Mouse (Mus musculus) ES-Bruce4 (cell line): ENCODE measurements around the gene Caly. TPM values are rescaled to one million over a fixed set of nuclear protein-coding genes. Genes with fewer than 3 reads are reported as not detected.
A peak's percentile ranks its signal among the peaks of the same experiment; 100 is the strongest.

Source experiments
- H3K27ac ChIP-seq: 2 replicates; pipeline ENCODE4 v1.5.1; 2012; ENCODE audit warnings: low read length, inconsistent platforms; ENCODE audit not compliant: insufficient read depth
- H3K27me3 ChIP-seq: 2 replicates; pipeline ENCODE4 v1.6.1; 2012; ENCODE audit warnings: mild to moderate bottlenecking, low read length, inconsistent platforms; ENCODE audit not compliant: control insufficient read depth, poor library complexity, insufficient read depth, severe bottlenecking
- H3K36me3 ChIP-seq: 2 replicates; pipeline ENCODE4 v1.6.1; 2012; ENCODE audit warnings: inconsistent platforms, mild to moderate bottlenecking, low read length, moderate library complexity; ENCODE audit not compliant: control insufficient read depth, poor library complexity, insufficient read depth, severe bottlenecking
- H3K4me1 ChIP-seq: one replicate; pipeline ENCODE4 v1.8.1; 2011; ENCODE audit warnings: low read length; ENCODE audit not compliant: control insufficient read depth, insufficient read depth
- H3K4me3 ChIP-seq: 2 replicates; pipeline ENCODE4 v1.5.1; 2011; ENCODE audit warnings: low read depth, mild to moderate bottlenecking, low read length
- H3K9ac ChIP-seq: 2 replicates; pipeline ENCODE4 v1.6.1; 2012; ENCODE audit warnings: low read depth, mild to moderate bottlenecking, inconsistent platforms; ENCODE audit not compliant: poor library complexity, severe bottlenecking
- H3K9me3 ChIP-seq: replicated peaks from 2 replicates; pipeline ENCODE4 v1.6.1; 2012; ENCODE audit warnings: mild to moderate bottlenecking, low read length, inconsistent platforms; ENCODE audit not compliant: control insufficient read depth, poor library complexity, insufficient read depth, severe bottlenecking
- CTCF ChIP-seq: IDR thresholded peaks from one replicate; pipeline ENCODE4 v1.8.1; 2011; ENCODE audit warnings: low read depth, low read length
- EP300 ChIP-seq: IDR thresholded peaks from 2 replicates; pipeline ENCODE4 v1.6.1; 2011; ENCODE audit warnings: low read depth, low read length; ENCODE audit not compliant: insufficient read depth
- POLR2A ChIP-seq: IDR thresholded peaks from one replicate; pipeline ENCODE4 v1.8.1; 2011; ENCODE audit warnings: low read length; ENCODE audit not compliant: insufficient read depth
- polyA plus RNA-seq: library from polyadenylated mRNA; stranded (reverse); fragments of >200 nt; gene quantifications from 2 replicates; pipeline ENCODE4 v1.2.4, GENCODE M21; 2011; ENCODE audit warnings: low read depth; ENCODE audit not compliant: missing spikeins, insufficient read depth, insufficient read length

The Caly gene
- polyA plus RNA-seq, 1 experiment = 0.84 TPM

- Histone ChIP-seq H3K9me3 (no peaks in the 10 kb centered on the region), H3K36me3 (peaks cover 15% of the 10 kb centered on the region), H3K4me1 (peaks cover 4% of the 10 kb centered on the region), H3K27ac (no peak overlapping the region), H3K27me3 (no peaks in the 10 kb centered on the region), H3K9ac (no peak overlapping the region), H3K4me3 (no peak overlapping the region)
- TF ChIP-seq EP300 (no peak), CTCF (no peak), POLR2A (no peak)
Observed at GRCm38 (mm10) chr7:140104009-140104408, 21.7 kb upstream of the Caly start.

GRCm38 (mm10) chr7:140101993-140102860, 19.9 kb upstream of the Caly start, which contains the start of gene Fuom:
TSS of gene Fuom (minus strand) at chr7:140102441.
- no peak for TF ChIP-seq EP300
- TF ChIP-seq CTCF = no peak
- no peak for TF ChIP-seq POLR2A
- Histone ChIP-seq H3K9ac (peak within 1 kb of the TSS; percentile 30), H3K27ac (no peak within 1 kb of the TSS), H3K36me3 (peaks cover 4% of the 10 kb centered on the region; the same call in 1 of the 2 replicates), H3K4me1 (peaks cover 4% of the 10 kb centered on the region), H3K4me3 (peak within 1 kb of the TSS; percentile 55), H3K9me3 (no peaks in the 10 kb centered on the region), H3K27me3 (no peaks in the 10 kb centered on the region)

- Histone ChIP-seq H3K4me3 (peak overlapping the region; percentile 55), H3K4me1 (peaks cover 4% of the 10 kb centered on the region), H3K9me3 (no peaks in the 10 kb centered on the region), H3K27ac (no peak overlapping the region), H3K36me3 (peaks cover 4% of the 10 kb centered on the region; the same call in 1 of the 2 replicates), H3K27me3 (no peaks in the 10 kb centered on the region), H3K9ac (peak overlapping the region; percentile 30; the same call in 1 of the 2 replicates)
- TF ChIP-seq CTCF (no peak), EP300 (no peak), POLR2A (no peak)
Observed at GRCm38 (mm10) chr7:140101498-140101897, 19.1 kb upstream of the Caly start.

- H3K9ac ChIP-seq = no peak overlapping the region
- no peaks in the 10 kb centered on the region for H3K27me3 ChIP-seq
- peaks cover 4% of the 10 kb centered on the region for H3K4me1 ChIP-seq
- no peak overlapping the region for H3K4me3 ChIP-seq
- H3K9me3 ChIP-seq = no peaks in the 10 kb centered on the region
- TF ChIP-seq POLR2A (no peak), CTCF (no peak), EP300 (no peak)
- H3K27ac ChIP-seq = no peak overlapping the region
- no peaks in the 10 kb centered on the region for H3K36me3 ChIP-seq
Observed at GRCm38 (mm10) chr7:140098466-140098865, 16.1 kb upstream of the Caly start.

- no peak for TF ChIP-seq EP300
- TF ChIP-seq POLR2A = no peak
- no peak for TF ChIP-seq CTCF
- H3K4me3 ChIP-seq = no peak overlapping the region
- H3K9ac ChIP-seq = no peak overlapping the region
- no peak overlapping the region for H3K27ac ChIP-seq
- no peaks in the 10 kb centered on the region for H3K4me1 ChIP-seq
- H3K27me3 ChIP-seq = no peaks in the 10 kb centered on the region
- no peaks in the 10 kb centered on the region for H3K9me3 ChIP-seq
- H3K36me3 ChIP-seq = no peaks in the 10 kb centered on the region
Observed at GRCm38 (mm10) chr7:140096055-140096454, 13.7 kb upstream of the Caly start.

GRCm38 (mm10) chr7:140095556-140095955, 13.2 kb upstream of the Caly start:
- Histone ChIP-seq H3K9me3 (no peaks in the 10 kb centered on the region), H3K36me3 (no peaks in the 10 kb centered on the region), H3K9ac (no peak overlapping the region), H3K27ac (no peak overlapping the region), H3K4me1 (no peaks in the 10 kb centered on the region), H3K27me3 (no peaks in the 10 kb centered on the region), H3K4me3 (no peak overlapping the region)
- no peak for TF ChIP-seq EP300
- TF ChIP-seq CTCF = no peak
- TF ChIP-seq POLR2A = no peak
